Mouse (Mus musculus): ENCODE measurements around the gene Ak7. TPM values are rescaled to one million over a fixed set of nuclear protein-coding genes. Genes with fewer than 3 reads are reported as not detected.
A peak's percentile ranks its signal among the peaks of the same experiment; 100 is the strongest.

The Ak7 gene
- polyA plus RNA-seq, 1 experiment from 2014 or later: 0.08 TPM

DNA sequence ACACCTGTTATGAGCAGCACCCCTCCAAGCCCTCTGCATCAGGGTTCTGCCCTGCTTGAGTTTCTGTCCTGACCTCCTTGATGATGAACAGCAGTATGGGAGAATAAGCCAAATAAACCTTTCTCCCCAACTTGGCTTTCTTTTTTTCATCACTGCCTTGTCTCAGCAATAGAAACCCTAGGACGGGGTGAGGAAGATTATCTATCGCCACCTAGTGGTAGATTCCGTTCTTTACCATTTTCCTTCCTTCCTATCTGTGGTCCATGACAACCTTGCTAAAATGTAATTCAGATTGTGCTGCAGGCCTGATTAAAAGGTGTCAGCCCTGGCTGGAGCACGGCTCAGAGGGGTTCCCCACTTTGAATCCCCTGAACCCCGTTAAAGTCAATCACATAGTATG, 16.9 kb downstream of the Ak7 start:
- peak; percentile 86 for TF ChIP-seq CTCF (IDR thresholded peaks at IDR 0.05; ENCODE audit: low read depth)
- TF ChIP-seq EP300 (optimal IDR thresholded peaks at IDR 0.05): no peak
- Histone ChIP-seq H3K9ac (ENCODE audit: low read length) (no peak overlapping the region), H3K36me3 (ENCODE audit: control insufficient read depth, insufficient read depth, low read length) (no peaks in the 10 kb centered on the region), H3K27me3 (ENCODE audit: control insufficient read depth, insufficient read depth, low read length) (no peaks in the 10 kb centered on the region), H3K9me3 (ENCODE audit: control insufficient read depth, low read length) (no peaks in the 10 kb centered on the region), H3K4me1 (replicated peaks; ENCODE audit: control insufficient read depth, insufficient read depth) (no peaks in the 10 kb centered on the region), H3K4me3 (ENCODE audit: low read depth, low read length) (no peak overlapping the region), H3K27ac (replicated peaks) (no peak overlapping the region), H3K4me2 (replicated peaks; ENCODE audit: low read depth) (no peak overlapping the region)
- DNase-seq (ENCODE audit: low spot score): no peak
- WGBS: 3% methylated on average over 5 of the region's 5 CpGs
- ATAC-seq (ENCODE audit: low FRiP score, low TSS enrichment): 0 out of 2 replicates have a peak, but pooled peaks have one; percentile 37

DNA sequence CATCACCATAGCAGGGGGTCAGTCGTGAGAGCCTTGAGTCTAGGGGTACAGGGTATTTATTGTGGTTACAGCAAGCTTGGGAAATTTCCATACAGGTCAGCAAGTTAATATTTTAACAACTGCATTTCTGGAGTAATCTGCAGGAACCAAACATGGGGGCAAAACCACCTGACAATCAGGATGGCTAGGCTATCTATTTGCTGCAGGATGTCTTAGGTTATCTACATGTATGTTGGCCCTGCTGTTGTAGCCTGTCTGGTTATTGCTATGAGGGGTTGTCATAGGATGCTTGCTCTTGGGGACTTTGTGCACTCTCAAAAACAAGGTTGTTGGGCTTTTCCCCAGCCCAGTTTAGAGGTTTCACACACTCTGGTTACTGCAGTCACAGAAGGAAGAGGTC, 18.8 kb downstream of the Ak7 start:
- H3K27ac ChIP-seq (replicated peaks): no peak overlapping the region
- no peaks in the 10 kb centered on the region for H3K27me3 ChIP-seq (ENCODE audit: control insufficient read depth, insufficient read depth, low read length)
- DNase-seq (ENCODE audit: low spot score): no peak
- ATAC-seq (ENCODE audit: low FRiP score, low TSS enrichment): no peak
- 25% methylated on average over 1 of the region's 1 CpGs for WGBS
- H3K9ac ChIP-seq (ENCODE audit: low read length): no peak overlapping the region
- H3K4me1 ChIP-seq (replicated peaks; ENCODE audit: control insufficient read depth, insufficient read depth): no peaks in the 10 kb centered on the region
- no peaks in the 10 kb centered on the region for H3K9me3 ChIP-seq (ENCODE audit: control insufficient read depth, low read length)
- H3K4me2 ChIP-seq (replicated peaks; ENCODE audit: low read depth): no peak overlapping the region
- TF ChIP-seq EP300 (optimal IDR thresholded peaks at IDR 0.05): no peak
- TF ChIP-seq CTCF (IDR thresholded peaks at IDR 0.05; ENCODE audit: low read depth): no peak
- no peak overlapping the region for H3K4me3 ChIP-seq (ENCODE audit: low read depth, low read length)
- no peaks in the 10 kb centered on the region for H3K36me3 ChIP-seq (ENCODE audit: control insufficient read depth, insufficient read depth, low read length)

DNA sequence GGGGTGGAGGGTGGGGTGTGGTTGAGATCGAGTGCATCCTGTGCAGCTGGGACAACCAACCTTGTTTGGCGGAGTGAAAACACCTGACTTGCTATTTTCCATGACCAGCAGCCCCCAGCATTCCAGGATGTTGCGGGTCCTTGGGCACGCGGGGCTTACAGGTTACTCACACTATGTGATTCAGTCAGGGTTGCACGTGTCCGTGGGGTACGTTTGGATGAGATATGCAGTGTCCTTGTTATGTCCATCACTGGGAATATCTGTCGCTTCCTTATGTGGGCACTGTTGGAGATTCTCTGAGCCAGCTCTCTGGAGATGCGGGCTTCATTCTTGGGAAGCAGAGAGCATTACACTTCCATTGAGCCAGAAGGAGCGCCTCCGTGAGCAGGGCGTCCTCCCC, 20.0 kb downstream of the Ak7 start:
- ATAC-seq (ENCODE audit: low FRiP score, low TSS enrichment): no peak
- H3K9me3 ChIP-seq (ENCODE audit: control insufficient read depth, low read length): no peaks in the 10 kb centered on the region
- H3K27ac ChIP-seq (replicated peaks): no peak overlapping the region
- no peaks in the 10 kb centered on the region for H3K27me3 ChIP-seq (ENCODE audit: control insufficient read depth, insufficient read depth, low read length)
- no peak overlapping the region for H3K9ac ChIP-seq (ENCODE audit: low read length)
- no peak overlapping the region for H3K4me3 ChIP-seq (ENCODE audit: low read depth, low read length)
- H3K36me3 ChIP-seq (ENCODE audit: control insufficient read depth, insufficient read depth, low read length): no peaks in the 10 kb centered on the region
- 75% methylated on average over 13 of the region's 13 CpGs for WGBS
- no peak for DNase-seq (ENCODE audit: low spot score)
- no peak overlapping the region for H3K4me2 ChIP-seq (replicated peaks; ENCODE audit: low read depth)
- TF ChIP-seq EP300 (optimal IDR thresholded peaks at IDR 0.05) (no peak), CTCF (IDR thresholded peaks at IDR 0.05; ENCODE audit: low read depth) (no peak)
- H3K4me1 ChIP-seq (replicated peaks; ENCODE audit: control insufficient read depth, insufficient read depth): no peaks in the 10 kb centered on the region

DNA sequence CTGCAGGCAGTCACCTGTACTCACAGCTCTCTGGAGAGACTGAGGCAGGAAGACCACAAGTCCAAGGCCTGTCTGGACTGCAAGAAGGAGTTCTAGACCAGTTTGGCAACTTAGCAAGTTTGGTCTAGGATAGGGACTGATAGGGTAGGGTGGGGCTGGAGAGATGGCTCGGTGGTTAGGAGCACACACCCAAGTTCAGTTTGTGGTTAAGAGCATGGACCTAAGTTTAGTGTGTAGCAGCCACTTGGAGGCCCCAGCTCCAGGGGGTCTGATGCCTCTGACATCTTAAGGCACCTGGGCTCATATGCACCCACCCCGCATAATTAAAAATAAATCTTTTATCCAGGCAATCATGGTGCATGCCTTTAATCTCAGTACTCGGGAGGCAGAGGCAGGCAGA, 21.5 kb downstream of the Ak7 start:
- Histone ChIP-seq H3K27ac (replicated peaks) (no peak overlapping the region), H3K4me1 (replicated peaks; ENCODE audit: control insufficient read depth, insufficient read depth) (no peaks in the 10 kb centered on the region), H3K9me3 (ENCODE audit: control insufficient read depth, low read length) (no peaks in the 10 kb centered on the region), H3K4me2 (replicated peaks; ENCODE audit: low read depth) (no peak overlapping the region), H3K4me3 (ENCODE audit: low read depth, low read length) (no peak overlapping the region), H3K36me3 (ENCODE audit: control insufficient read depth, insufficient read depth, low read length) (no peaks in the 10 kb centered on the region), H3K9ac (ENCODE audit: low read length) (no peak overlapping the region), H3K27me3 (ENCODE audit: control insufficient read depth, insufficient read depth, low read length) (no peaks in the 10 kb centered on the region)
- DNase-seq (ENCODE audit: low spot score) (no peak), ATAC-seq (ENCODE audit: low FRiP score, low TSS enrichment) (no peak)
- TF ChIP-seq CTCF (IDR thresholded peaks at IDR 0.05; ENCODE audit: low read depth): no peak
- no peak for TF ChIP-seq EP300 (optimal IDR thresholded peaks at IDR 0.05)
- 82% methylated on average over 3 of the region's 3 CpGs for WGBS

DNA sequence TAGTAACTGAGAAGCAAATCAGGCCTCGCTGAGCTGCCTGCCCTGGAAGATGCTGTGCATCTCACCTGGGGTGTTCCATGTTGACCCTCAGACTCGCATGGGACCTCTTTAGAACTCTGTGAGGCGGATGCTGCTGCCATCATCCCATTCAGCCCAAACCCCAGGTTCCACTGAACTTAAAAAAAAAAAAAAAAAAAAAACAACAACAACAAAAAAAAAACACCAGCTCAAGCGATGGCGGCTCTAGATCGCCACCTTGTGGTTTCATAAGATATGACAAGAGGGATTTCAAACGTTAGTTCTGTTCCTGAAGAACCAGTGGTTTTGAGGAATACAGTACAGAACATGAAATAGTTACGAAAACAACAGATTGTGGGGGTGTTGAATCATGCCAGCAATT, 22.2 kb downstream of the Ak7 start:
- Histone ChIP-seq H3K36me3 (ENCODE audit: control insufficient read depth, insufficient read depth, low read length) (no peaks in the 10 kb centered on the region), H3K27ac (replicated peaks) (no peak overlapping the region), H3K4me1 (replicated peaks; ENCODE audit: control insufficient read depth, insufficient read depth) (no peaks in the 10 kb centered on the region), H3K9me3 (ENCODE audit: control insufficient read depth, low read length) (no peaks in the 10 kb centered on the region), H3K4me2 (replicated peaks; ENCODE audit: low read depth) (no peak overlapping the region), H3K27me3 (ENCODE audit: control insufficient read depth, insufficient read depth, low read length) (no peaks in the 10 kb centered on the region), H3K9ac (ENCODE audit: low read length) (no peak overlapping the region), H3K4me3 (ENCODE audit: low read depth, low read length) (no peak overlapping the region)
- 32% methylated on average over 8 of the region's 8 CpGs for WGBS
- TF ChIP-seq EP300 (optimal IDR thresholded peaks at IDR 0.05): no peak
- TF ChIP-seq CTCF (IDR thresholded peaks at IDR 0.05; ENCODE audit: low read depth): peak; percentile 78
- no peak for DNase-seq (ENCODE audit: low spot score)
- ATAC-seq (ENCODE audit: low FRiP score, low TSS enrichment): no peak

DNA sequence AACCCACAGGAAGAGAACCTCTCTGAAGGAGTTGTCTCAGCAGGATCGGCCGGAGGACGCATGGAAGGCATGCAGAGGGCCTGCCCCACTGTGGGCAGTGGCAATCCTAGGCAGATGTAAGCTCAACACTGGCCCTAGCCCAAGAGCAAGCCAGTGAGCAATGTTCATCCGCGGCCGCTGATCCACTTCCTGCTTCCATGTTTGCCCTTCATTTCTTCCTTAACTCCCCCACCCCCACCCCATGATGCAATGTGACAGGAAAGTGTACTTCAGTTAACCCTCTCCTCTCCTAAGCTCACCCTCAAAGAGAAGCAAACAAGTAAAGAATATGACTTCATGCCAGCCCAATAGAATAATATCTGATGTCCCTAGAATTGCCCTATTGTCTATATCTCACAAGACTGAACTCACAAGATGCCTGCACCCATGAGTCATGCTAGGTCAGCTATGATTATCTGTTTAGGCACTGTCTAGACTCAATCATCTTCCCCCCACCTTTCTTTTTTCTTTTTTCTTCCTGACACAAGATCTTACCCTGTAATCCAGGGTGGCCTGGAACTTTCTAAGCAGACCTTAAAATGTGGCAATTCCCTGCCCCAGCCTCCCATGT, 25.2 kb downstream of the Ak7 start:
- H3K27ac ChIP-seq (replicated peaks): no peak overlapping the region
- TF ChIP-seq CTCF (IDR thresholded peaks at IDR 0.05; ENCODE audit: low read depth) (no peak), EP300 (optimal IDR thresholded peaks at IDR 0.05) (no peak)
- H3K4me2 ChIP-seq (replicated peaks; ENCODE audit: low read depth): no peak overlapping the region
- no peaks in the 10 kb centered on the region for H3K36me3 ChIP-seq (ENCODE audit: control insufficient read depth, insufficient read depth, low read length)
- H3K27me3 ChIP-seq (ENCODE audit: control insufficient read depth, insufficient read depth, low read length): no peaks in the 10 kb centered on the region
- no peak overlapping the region for H3K9ac ChIP-seq (ENCODE audit: low read length)
- no peaks in the 10 kb centered on the region for H3K4me1 ChIP-seq (replicated peaks; ENCODE audit: control insufficient read depth, insufficient read depth)
- no peak overlapping the region for H3K4me3 ChIP-seq (ENCODE audit: low read depth, low read length)
- no peak for DNase-seq (ENCODE audit: low spot score)
- ATAC-seq (ENCODE audit: low FRiP score, low TSS enrichment): peak; percentile 39; the same call in 1 of the 2 replicates
- 66% methylated on average over 6 of the region's 6 CpGs for WGBS
- no peaks in the 10 kb centered on the region for H3K9me3 ChIP-seq (ENCODE audit: control insufficient read depth, low read length)

Data from stomach, postnatal 0 days (tissue).